Mouse (Mus musculus) small intestine, adult 2 months (tissue): ENCODE measurements around the gene Gm10300.

Source experiments
- CTCF ChIP-seq: fragments of 200-500 bp; IDR thresholded peaks from 2 replicates; pipeline ENCODE4 v1.5.1; 2012; ENCODE audit warnings: low read depth, mild to moderate bottlenecking, control low read depth, inconsistent platforms, low read length, moderate library complexity, mixed read lengths; ENCODE audit not compliant: insufficient replicate concordance, insufficient read length; ENCODE audit errors: extremely low read depth
- POLR2A ChIP-seq: fragments of 200-500 bp; IDR thresholded peaks from 2 replicates; pipeline ENCODE4 v1.6.1; 2012; ENCODE audit warnings: low read depth, mild to moderate bottlenecking, control low read depth, inconsistent platforms, low read length, moderate library complexity

- TF ChIP-seq CTCF (no peak), POLR2A (no peak)
Observed at GRCm38 (mm10) chr4:132051321-132052275, 22.9 kb upstream of the Gm10300 start.
